Mouse (Mus musculus): ENCODE results near the gene Bcorl1.

DNA sequence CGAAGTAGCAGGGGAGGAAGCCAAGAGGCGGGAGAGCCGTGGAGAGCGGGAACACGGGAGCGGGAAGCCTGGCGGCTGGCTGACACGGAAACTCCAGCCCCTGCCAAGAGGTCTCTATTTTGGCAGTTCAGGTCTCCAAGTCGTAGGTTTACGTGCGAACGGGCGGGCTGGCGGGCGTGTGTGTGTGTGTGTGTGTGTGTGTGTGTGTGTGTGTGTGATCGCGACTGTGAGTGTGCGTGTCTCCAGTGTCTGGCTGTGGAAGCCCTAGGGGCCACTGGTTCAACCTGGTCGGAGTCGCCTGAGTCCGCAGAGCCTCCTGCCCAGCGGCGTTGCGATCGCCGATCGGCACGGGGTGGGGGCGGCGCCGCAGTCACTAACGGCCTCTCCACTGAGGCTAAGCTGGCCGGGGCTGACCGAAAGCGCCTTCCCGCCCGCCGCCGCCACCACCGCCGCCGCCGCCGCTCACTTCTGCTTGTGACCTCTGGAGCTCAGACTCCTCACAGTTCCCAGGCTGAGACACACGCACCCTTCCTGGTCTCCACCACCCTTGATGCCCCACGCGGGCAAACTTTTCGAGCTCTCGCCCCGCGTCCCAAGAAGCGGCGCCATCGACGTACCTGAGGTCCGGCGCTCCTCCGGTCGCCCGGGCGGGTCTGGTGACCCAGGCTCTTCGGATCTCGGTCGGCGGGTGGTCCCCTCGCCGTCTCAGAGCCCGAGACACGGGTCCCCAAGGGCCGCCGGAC lies 111.9 kb downstream of the Bcorl1 start:
- TF ChIP-seq CTCF (IDR thresholded peaks at IDR 0.05; ENCODE audit: control insufficient read depth, insufficient read depth, low read length) (no peak), POLR2A (IDR thresholded peaks at IDR 0.05; ENCODE audit: borderline replicate concordance, control insufficient read depth, low read depth, low read length) (no peak)
